Mouse (Mus musculus) liver, embryonic 12.5 days (tissue): ENCODE measurements around the gene Serping1. TPM values are rescaled to one million over a fixed set of nuclear protein-coding genes. Genes with fewer than 3 reads are reported as not detected.

Source experiments
- ATAC-seq: fragments of 200-750 bp; cut with Nextera tagmentation; 2 replicates; pipeline ENCODE4 v1.8.0; 2017; ENCODE audit warnings: moderate number of reproducible peaks, mild to moderate bottlenecking, moderate library complexity
- H3K27ac ChIP-seq: fragments of 300-500 bp; sonication (generic); 2 replicates; pipeline ENCODE4 v1.5.1; 2016; ENCODE audit warnings: mild to moderate bottlenecking
- H3K27me3 ChIP-seq: fragments of 300-500 bp; sonication (generic); replicated peaks from 2 replicates; pipeline ENCODE4 v1.6.1; 2016; ENCODE audit warnings: mild to moderate bottlenecking, moderate library complexity
- H3K36me3 ChIP-seq: fragments of 300-500 bp; sonication (generic); 2 replicates; pipeline ENCODE4 v1.6.1; 2016; ENCODE audit warnings: mild to moderate bottlenecking, moderate library complexity
- H3K4me1 ChIP-seq: fragments of 300-500 bp; sonication (generic); 2 replicates; pipeline ENCODE4 v1.6.1; 2016
- H3K4me2 ChIP-seq: fragments of 300-500 bp; sonication (generic); 2 replicates; pipeline ENCODE4 v1.6.1; 2016; ENCODE audit warnings: mild to moderate bottlenecking, moderate library complexity
- H3K4me3 ChIP-seq: fragments of 300-500 bp; sonication (generic); 2 replicates; pipeline ENCODE4 v1.5.1; 2016; ENCODE audit warnings: mild to moderate bottlenecking, moderate library complexity
- H3K9ac ChIP-seq: fragments of 300-500 bp; sonication (generic); 2 replicates; pipeline ENCODE4 v1.6.1; 2016; ENCODE audit warnings: mild to moderate bottlenecking, moderate library complexity
- H3K9me3 ChIP-seq: fragments of 300-500 bp; sonication (generic); replicated peaks from 2 replicates; pipeline ENCODE4 v1.6.1; 2016; ENCODE audit warnings: mild to moderate bottlenecking, moderate library complexity
- WGBS: fragments of 180-500 bp; shearing (Covaris S2); methylation state at CpG from one replicate; pipeline ENCODE4 v1.1.7; 2016; ENCODE audit not compliant: insufficient replicate concordance; 5-methylcytosine and 5-hydroxymethylcytosine counted together
- polyA plus RNA-seq: library from polyadenylated mRNA; unstranded; fragments of >200 nt; fragmentation: Nextera tagmentation; extraction: Ambion mirVana; gene quantifications from 2 replicates; pipeline ENCODE4 v1.2.1, GENCODE M21; 2016

Gene Serping1
- polyA plus RNA-seq, 1 experiment from 2014 or later: 30.8 TPM

GRCm38 (mm10) chr2:84800304-84800703 lies 25.1 kb upstream of the Serping1 start:
- peaks cover 67% of the 10 kb centered on the region for H3K4me1 ChIP-seq
- ATAC-seq: peak; percentile 16; the same call in 1 of the 2 replicates
- no peaks in the 10 kb centered on the region for H3K27me3 ChIP-seq
- H3K36me3 ChIP-seq: peaks cover 44% of the 10 kb centered on the region
- H3K4me2 ChIP-seq: peak overlapping the region; percentile 92
- peak overlapping the region; percentile 76 for H3K4me3 ChIP-seq
- H3K9ac ChIP-seq: peak overlapping the region; percentile 86
- 45% methylated on average over 4 of the region's 4 CpGs for WGBS
- H3K27ac ChIP-seq: peak overlapping the region; percentile 98
- H3K9me3 ChIP-seq: peaks cover 10% of the 10 kb centered on the region

- Histone ChIP-seq H3K4me1 (peaks cover 73% of the 10 kb centered on the region), H3K4me2 (peak overlapping the region; percentile 92), H3K36me3 (peaks cover 35% of the 10 kb centered on the region), H3K27me3 (no peaks in the 10 kb centered on the region), H3K9me3 (peaks cover 19% of the 10 kb centered on the region), H3K4me3 (peak overlapping the region; percentile 76), H3K27ac (peak overlapping the region; percentile 98), H3K9ac (peak overlapping the region; percentile 86)
- peak; percentile 57 for ATAC-seq
- WGBS: 0% methylated on average over 16 of the region's 16 CpGs
Measured at GRCm38 (mm10) chr2:84799041-84799561, 23.9 kb upstream of the Serping1 start.

- Histone ChIP-seq H3K9me3 (peaks cover 20% of the 10 kb centered on the region), H3K9ac (peak within 1 kb of the TSS; percentile 86), H3K4me2 (peak within 1 kb of the TSS; percentile 92), H3K27ac (peak within 1 kb of the TSS; percentile 98), H3K36me3 (peaks cover 29% of the 10 kb centered on the region), H3K27me3 (no peaks in the 10 kb centered on the region), H3K4me1 (peaks cover 73% of the 10 kb centered on the region), H3K4me3 (peak within 1 kb of the TSS; percentile 76)
- ATAC-seq: peak; percentile 93
- WGBS: under 1% methylated on average over 21 of the region's 21 CpGs
Measured at GRCm38 (mm10) chr2:84798493-84798921, 23.3 kb upstream of the Serping1 start, which contains the start of gene Ube2l6. Ube2l6 (plus strand) TSS chr2:84798828.

- Histone ChIP-seq H3K9me3 (peaks cover 20% of the 10 kb centered on the region), H3K36me3 (peaks cover 24% of the 10 kb centered on the region), H3K4me3 (peak overlapping the region; percentile 76), H3K4me1 (peaks cover 73% of the 10 kb centered on the region), H3K27me3 (no peaks in the 10 kb centered on the region), H3K4me2 (peak overlapping the region; percentile 92), H3K27ac (peak overlapping the region; percentile 98), H3K9ac (peak overlapping the region; percentile 86)
- 11% methylated on average over 13 of the region's 13 CpGs for WGBS
- ATAC-seq: peak; percentile 56
Measured at GRCm38 (mm10) chr2:84797833-84798492, 22.7 kb upstream of the Serping1 start.

- Histone ChIP-seq H3K27ac (peak overlapping the region; percentile 49; the same call in 1 of the 2 replicates), H3K9ac (no peak overlapping the region), H3K36me3 (peaks cover 5% of the 10 kb centered on the region; the same call in 1 of the 2 replicates), H3K4me3 (no peak overlapping the region), H3K4me1 (peaks cover 58% of the 10 kb centered on the region), H3K9me3 (peaks cover 20% of the 10 kb centered on the region), H3K4me2 (no peak overlapping the region), H3K27me3 (peaks cover 19% of the 10 kb centered on the region)
- ATAC-seq: no peak
- WGBS: 44% methylated on average over 3 of the region's 3 CpGs
Measured at GRCm38 (mm10) chr2:84793871-84794270, 18.6 kb upstream of the Serping1 start.

- H3K36me3 ChIP-seq: peaks cover 5% of the 10 kb centered on the region; the same call in 1 of the 2 replicates
- peak; percentile 78 for ATAC-seq
- peaks cover 60% of the 10 kb centered on the region for H3K4me1 ChIP-seq
- no peak overlapping the region for H3K9ac ChIP-seq
- WGBS: 32% methylated on average over 3 of the region's 3 CpGs
- H3K27ac ChIP-seq: peak overlapping the region; percentile 49
- peaks cover 23% of the 10 kb centered on the region for H3K27me3 ChIP-seq
- no peak overlapping the region for H3K4me3 ChIP-seq
- H3K9me3 ChIP-seq: peaks cover 20% of the 10 kb centered on the region
- peak overlapping the region; percentile 11 for H3K4me2 ChIP-seq
Measured at GRCm38 (mm10) chr2:84793154-84793553, 17.9 kb upstream of the Serping1 start.

GRCm38 (mm10) chr2:84792516-84792915 lies 17.3 kb upstream of the Serping1 start:
- Histone ChIP-seq H3K9ac (no peak overlapping the region), H3K4me1 (peaks cover 55% of the 10 kb centered on the region), H3K36me3 (peaks cover 5% of the 10 kb centered on the region; the same call in 1 of the 2 replicates), H3K27me3 (peaks cover 29% of the 10 kb centered on the region), H3K9me3 (peaks cover 20% of the 10 kb centered on the region), H3K4me2 (peak overlapping the region; percentile 23), H3K27ac (no peak overlapping the region), H3K4me3 (peak overlapping the region; percentile 16; the same call in 1 of the 2 replicates)
- no peak for ATAC-seq
- WGBS: 75% methylated on average over 3 of the region's 3 CpGs

- peaks cover 5% of the 10 kb centered on the region; the same call in 1 of the 2 replicates for H3K36me3 ChIP-seq
- H3K27me3 ChIP-seq: peaks cover 37% of the 10 kb centered on the region
- no peak overlapping the region for H3K9ac ChIP-seq
- peaks cover 51% of the 10 kb centered on the region for H3K4me1 ChIP-seq
- H3K27ac ChIP-seq: no peak overlapping the region
- H3K4me3 ChIP-seq: no peak overlapping the region
- WGBS: 51% methylated on average over 9 of the region's 9 CpGs
- ATAC-seq: no peak
- H3K9me3 ChIP-seq: peaks cover 14% of the 10 kb centered on the region
- H3K4me2 ChIP-seq: no peak overlapping the region
Measured at GRCm38 (mm10) chr2:84790418-84790817, 15.2 kb upstream of the Serping1 start.

GRCm38 (mm10) chr2:84788316-84788715 lies 13.1 kb upstream of the Serping1 start:
- WGBS: 46% methylated on average over 3 of the region's 3 CpGs
- peaks cover 37% of the 10 kb centered on the region for H3K4me1 ChIP-seq

GRCm38 (mm10) chr2:84783840-84784566 lies 8.8 kb upstream of the Serping1 start:
- 49% methylated on average over 3 of the region's 3 CpGs for WGBS
- H3K9ac ChIP-seq: no peak overlapping the region
- H3K4me3 ChIP-seq: no peak overlapping the region
- H3K36me3 ChIP-seq: no peaks in the 10 kb centered on the region
- no peaks in the 10 kb centered on the region for H3K9me3 ChIP-seq
- H3K4me2 ChIP-seq: no peak overlapping the region
- ATAC-seq: no peak
- 0 out of 2 replicates have a peak overlapping the region, but pooled peaks have one; percentile 17 for H3K27ac ChIP-seq
- H3K4me1 ChIP-seq: peaks cover 15% of the 10 kb centered on the region
- H3K27me3 ChIP-seq: peaks cover 27% of the 10 kb centered on the region

More at GRCm38 (mm10) chr2:84788316-84788715, 13.1 kb upstream of the Serping1 start:
- ATAC-seq: no peak
- H3K27ac ChIP-seq: no peak overlapping the region
- H3K4me2 ChIP-seq: no peak overlapping the region
- no peaks in the 10 kb centered on the region for H3K36me3 ChIP-seq
- H3K9me3 ChIP-seq: no peaks in the 10 kb centered on the region
- H3K4me3 ChIP-seq: no peak overlapping the region
- H3K27me3 ChIP-seq: peaks cover 37% of the 10 kb centered on the region
- H3K9ac ChIP-seq: no peak overlapping the region

- no peak overlapping the region for H3K9ac ChIP-seq
- no peak overlapping the region for H3K4me3 ChIP-seq
- peaks cover 30% of the 10 kb centered on the region for H3K27me3 ChIP-seq
- ATAC-seq: no peak
- no peak overlapping the region for H3K27ac ChIP-seq
- H3K9me3 ChIP-seq: no peaks in the 10 kb centered on the region
- WGBS: 18% methylated on average over 1 of the region's 1 CpGs
- no peak overlapping the region for H3K4me2 ChIP-seq
- peaks cover 10% of the 10 kb centered on the region for H3K4me1 ChIP-seq
- no peaks in the 10 kb centered on the region for H3K36me3 ChIP-seq
Measured at GRCm38 (mm10) chr2:84783315-84783714, 8.1 kb upstream of the Serping1 start.

GRCm38 (mm10) chr2:84779210-84779609 lies 4.0 kb upstream of the Serping1 start:
- H3K9me3 ChIP-seq: no peaks in the 10 kb centered on the region
- H3K27me3 ChIP-seq: peaks cover 49% of the 10 kb centered on the region
- no peak overlapping the region for H3K9ac ChIP-seq
- no peak for ATAC-seq
- H3K4me2 ChIP-seq: no peak overlapping the region
- 38% methylated on average over 6 of the region's 6 CpGs for WGBS
- no peak overlapping the region for H3K27ac ChIP-seq
- no peaks in the 10 kb centered on the region for H3K36me3 ChIP-seq
- H3K4me3 ChIP-seq: no peak overlapping the region
- peaks cover 11% of the 10 kb centered on the region for H3K4me1 ChIP-seq
